Mouse (Mus musculus) right cerebral cortex, postnatal 25 days (tissue): ENCODE results near the gene Dscaml1.

Source experiments
- DNase-seq: peaks from one replicate; pipeline ENCODE4 v3.0.0; 2022

The Dscaml1 gene

DNA sequence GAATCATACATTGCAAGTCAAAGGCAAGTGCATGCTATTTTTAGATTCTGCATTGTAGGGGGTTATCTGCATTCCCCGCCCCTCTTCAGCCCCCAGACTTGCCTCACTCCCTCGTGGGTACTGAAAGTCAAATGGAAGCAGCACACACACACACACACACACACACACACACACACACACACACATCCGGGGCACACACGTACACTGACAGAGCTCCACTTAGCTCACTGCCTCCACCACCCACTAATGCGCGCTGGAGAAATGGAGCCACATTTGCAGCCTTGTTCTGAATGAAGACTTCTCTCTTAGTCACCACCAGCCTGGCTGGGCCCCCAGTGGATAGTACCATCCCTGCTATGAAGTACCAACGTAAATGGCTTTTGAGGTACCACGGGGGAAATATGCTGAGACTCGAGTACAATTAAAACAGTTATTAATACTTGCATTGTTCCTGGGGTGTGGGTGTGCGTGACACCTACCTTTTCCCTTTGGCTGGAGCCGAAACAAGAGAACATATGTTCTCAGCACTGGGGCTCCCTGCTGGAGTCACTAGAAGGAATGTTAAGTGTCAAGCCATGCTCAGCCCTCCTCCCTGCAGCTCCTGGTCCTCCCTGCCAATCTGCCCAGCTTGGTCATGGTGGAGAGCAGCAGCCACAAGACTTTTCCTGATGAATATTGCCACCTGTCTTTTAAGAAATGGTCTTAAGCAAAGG is 91.7 kb downstream of the Dscaml1 start:
- DNase-seq: peak; percentile 62

DNA sequence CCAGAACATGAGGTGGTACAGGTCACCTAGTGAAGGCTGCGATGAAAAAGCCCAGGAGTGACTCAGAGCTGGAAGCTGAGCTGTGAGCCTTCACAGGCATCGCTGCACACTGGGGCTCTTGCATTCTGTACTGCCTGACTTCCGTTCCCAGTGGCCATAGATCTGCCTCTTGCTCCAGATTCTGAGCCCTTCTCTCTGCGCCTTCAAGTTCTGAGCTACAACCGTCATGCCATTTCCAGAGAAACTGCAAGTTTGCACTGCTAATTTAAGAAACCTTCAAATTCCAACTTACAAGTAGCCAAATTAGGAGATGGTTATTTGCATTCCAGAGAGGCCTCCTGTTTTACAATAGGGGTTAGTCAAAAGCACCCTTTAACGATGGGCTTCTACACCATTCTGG is 93.4 kb downstream of the Dscaml1 start:
- DNase-seq: no peak

DNA sequence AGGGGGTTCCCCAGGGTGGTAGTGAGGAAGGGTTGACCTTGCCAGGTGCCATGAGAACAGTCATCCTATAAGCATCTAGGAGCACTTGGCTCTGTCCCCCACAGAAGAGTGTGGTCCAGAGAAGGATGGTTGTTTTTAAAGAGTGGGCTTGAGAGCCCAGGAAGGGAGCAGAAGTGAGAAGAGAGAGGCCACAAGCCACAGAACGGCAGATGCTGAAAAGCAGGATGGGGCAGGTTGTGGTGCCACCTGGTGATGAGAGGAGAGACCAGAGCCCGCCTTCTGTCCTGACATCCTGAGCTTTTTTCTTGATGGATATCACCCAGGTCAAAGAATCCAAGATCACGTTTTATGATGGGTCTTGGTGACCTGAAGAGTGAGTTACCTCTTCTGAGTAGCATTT is 96.4 kb downstream of the Dscaml1 start:
- DNase-seq: no peak

DNA sequence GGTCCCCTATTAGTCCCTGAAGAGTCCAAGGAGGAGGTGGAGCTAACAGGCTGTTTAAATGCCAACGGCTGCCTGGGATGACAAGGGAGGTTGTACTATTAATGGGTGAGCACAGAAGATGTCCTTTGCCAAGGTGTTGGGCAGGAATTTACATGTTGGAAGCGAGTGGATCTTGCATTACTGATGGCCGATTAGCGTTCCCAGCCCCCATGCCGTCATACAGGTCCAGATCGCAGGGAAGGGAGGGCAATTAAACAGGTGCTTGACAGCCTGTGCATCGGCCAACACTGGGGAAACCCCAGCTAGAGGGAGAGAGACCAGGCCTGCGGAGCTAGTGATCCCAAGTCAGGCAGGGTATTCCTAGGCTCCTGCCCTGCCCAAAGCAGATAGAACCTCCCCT is 98.1 kb downstream of the Dscaml1 start:
- DNase-seq: no peak

DNA sequence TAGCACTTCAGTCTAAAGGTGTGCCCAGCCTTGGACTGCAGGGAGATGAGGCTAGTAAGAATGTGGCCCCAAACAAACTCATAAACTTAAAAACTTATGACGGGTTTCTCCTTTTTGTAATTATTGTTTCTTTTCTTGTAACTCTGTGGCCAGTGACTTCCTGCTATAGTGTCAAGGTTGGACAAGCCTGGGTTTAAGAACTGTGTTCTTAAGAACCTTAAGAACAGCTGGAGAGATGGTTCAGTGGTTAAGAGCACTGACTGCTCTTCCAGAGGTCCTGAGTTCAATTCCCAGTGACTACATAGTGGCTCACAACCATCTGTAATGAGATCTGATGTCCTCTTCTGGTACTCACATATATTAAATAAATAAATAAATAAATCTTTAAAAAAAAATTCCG is 106.8 kb downstream of the Dscaml1 start:
- DNase-seq: no peak

DNA sequence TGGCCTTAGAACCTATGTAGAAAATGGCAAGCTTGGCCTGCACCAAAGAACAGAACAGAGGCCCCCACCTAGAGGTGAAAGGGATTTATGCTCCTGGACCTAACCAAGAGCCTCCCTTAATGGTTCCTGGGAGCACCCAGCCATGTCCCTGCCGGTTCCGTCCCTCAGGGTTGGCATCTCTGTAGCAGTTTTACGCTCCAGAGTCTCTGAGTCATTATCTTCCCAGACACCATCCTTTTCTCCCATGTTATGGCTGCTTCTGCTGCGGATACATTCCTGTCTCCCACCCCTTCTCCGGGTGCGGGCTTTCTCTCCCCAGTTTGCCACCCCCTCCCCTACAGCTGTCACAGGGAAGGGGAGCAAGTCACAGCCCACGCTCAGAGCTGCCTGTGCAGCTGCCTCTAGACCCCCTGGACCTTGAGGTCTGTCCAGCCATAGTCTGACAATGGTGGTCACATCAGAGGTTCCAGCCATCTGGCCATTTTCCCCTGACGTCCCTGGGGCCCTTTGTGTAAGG is 108.1 kb downstream of the Dscaml1 start:
- DNase-seq: no peak

DNA sequence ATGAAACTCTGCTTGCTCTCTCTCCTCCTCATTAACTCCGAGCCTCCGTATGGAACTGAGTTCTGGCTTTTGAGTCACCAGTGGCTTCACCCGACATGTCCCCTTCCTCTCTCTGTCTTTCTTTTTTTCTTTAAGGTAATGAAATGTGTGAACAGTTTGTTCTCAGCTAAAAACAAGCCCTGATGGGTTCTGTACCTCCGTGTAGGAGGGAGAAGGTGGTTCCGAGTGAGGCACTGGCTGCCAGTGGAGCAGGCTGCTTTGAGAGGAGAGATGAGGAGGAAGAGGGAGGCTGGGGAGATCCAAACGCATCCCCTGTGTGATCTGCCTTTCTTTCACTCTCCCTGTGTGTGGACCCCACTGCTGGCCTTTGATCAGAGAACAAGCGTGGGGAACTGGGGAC is 111.2 kb downstream of the Dscaml1 start:
- DNase-seq: no peak

DNA sequence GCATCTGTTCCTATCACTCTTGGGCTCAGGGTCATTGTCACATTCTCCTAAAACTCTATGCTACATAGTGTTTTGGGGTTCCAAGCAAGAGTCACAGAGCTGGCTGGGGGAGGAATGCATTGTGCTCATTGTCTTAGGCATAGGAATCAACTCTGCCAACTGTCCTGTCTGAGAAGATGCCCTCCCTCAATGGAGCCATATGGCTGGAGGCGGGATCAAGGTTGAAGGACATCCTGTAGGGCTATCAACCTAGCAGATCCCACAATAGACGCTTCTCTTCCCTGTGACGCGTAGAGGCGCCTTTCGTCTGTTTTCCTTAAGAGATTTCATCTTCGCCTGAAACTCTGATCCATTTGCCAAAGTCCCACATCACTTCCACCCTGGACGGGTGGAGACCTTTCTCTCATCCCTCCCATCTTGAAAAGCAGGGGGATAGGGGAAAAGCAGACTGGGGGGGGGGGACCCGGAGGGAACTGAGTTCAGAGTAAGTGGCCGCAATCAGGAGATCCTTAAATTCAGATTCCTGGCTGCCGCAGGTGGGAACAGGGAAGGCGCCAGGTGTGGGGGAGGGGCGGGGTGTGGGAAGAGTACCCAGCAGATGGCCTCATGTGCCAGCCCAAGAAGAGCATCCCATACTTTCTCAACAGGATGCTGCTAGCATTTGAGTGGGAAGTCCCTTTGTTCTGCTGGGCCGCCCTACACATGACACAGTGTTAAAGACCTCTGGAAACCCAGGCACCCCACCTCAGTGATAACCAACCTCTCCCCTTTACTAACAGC is 113.0 kb downstream of the Dscaml1 start:
- DNase-seq: no peak

DNA sequence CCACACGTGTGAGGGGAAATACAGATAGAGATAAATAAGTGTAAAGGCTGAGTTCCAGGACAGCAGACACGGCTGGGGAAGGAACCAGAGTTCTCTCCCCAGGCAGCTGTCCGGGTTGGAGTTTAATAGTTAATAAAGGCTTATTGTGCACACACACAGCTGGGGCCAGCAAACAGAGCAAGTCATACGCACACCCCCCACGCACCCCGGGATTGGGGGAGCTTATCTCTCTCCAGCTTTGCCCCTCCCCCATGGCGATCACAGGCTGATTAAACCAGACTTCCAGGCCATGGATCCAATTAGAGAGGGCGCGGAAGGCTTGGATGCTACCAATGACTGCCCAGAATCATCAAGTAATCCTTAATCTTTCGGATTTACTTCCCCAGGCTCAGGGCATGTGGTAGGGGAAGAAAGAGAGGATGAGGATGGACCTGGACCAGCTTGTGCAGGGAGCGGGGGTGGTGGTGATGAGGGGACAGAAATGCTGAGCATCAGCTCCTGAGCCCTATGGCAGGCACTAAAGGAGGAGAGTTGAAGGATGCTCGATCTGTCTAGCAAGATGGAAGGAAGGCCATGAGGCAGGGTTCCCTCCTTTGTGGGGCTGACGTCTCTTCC is 119.7 kb downstream of the Dscaml1 start:
- DNase-seq: no peak

DNA sequence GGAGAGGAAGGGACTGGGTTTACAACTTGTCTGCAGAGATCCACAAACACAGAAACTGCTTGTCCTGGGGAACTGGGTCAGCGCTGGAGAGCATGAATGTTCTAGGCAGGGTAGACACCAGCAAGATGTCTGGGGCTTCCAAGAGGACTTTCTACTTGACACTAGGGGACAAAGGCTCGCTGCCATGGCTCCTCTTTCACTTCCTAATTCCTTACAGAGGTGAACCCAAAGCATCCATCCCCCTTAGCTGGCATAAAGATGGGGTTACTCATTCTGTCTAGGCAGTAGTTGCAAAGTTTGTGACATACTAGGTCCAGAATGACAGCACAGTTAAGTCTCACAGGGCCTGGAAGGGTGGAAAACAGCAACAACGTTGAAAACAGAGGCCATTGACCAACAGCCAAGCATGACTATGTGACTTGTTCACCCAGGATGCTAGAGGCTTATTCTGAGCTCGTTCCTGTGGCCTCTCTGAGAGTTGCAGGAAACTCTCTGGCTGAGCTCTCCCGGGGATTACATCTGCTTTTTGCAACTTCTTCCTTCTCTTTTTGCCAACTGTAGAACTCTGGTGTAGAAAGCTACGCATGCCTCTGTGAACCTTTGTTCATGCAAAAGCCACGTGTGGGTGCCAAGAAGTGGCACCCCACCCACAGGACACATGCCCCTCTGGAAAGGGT is 120.6 kb downstream of the Dscaml1 start:
- DNase-seq: no peak

DNA sequence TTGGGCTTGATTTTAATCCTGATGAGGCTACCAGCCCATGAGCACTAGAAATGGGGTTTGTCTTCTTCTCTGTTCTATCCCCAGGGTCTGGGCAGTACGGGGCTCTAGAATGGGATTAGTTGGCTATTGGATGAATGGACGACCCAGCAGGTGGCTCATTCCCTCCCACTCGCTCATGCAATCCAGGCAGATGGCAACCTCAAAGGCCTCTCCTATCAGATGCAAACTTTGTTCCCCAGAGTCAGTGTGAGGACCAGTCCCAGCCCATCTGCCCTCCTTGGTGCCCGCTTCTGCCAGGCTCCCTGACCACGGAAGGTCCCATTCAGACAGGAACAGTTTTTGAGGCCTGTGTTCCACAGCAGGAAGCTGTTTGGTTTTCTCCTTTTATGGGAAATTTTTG is 123.4 kb downstream of the Dscaml1 start:
- DNase-seq: no peak

DNA sequence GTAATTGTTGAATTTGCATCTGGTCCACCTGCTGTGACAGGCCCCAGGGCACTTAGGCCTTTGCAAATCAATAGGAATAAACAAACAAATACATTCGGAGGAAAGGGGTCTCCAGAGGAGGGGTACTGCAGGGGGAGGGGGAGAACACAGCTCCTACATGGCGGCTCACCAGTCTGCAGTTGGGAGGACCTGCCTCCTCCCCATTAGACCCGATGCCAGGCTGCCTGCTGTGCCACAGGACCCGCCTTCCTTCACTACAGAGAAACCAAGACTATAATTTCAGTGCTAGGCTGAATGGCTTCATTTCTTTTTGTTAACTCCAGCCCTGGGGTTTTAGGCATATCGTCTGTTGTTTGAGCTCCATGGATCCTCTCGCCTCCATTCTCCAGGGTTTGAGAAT is 123.8 kb downstream of the Dscaml1 start:
- no peak for DNase-seq

DNA sequence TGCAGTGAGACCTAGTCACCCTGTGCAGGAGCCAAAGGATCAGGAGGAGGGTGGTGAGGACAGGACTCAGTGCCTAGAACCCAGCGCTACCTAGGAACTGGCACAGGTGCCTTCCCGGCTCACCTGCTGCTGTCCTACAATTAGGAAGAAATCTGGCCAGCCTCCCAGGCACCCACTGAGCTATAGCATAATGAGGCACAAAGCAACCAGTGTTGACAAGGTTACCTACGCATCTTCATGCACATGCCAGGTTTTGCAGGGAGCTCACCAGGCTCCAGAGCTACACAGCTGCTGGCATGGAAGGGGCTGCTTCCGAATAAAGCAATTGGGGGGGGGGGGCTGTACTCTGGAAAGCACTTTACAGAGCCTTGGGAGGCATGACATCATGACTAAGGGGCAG is 124.2 kb downstream of the Dscaml1 start:
- no peak for DNase-seq

DNA sequence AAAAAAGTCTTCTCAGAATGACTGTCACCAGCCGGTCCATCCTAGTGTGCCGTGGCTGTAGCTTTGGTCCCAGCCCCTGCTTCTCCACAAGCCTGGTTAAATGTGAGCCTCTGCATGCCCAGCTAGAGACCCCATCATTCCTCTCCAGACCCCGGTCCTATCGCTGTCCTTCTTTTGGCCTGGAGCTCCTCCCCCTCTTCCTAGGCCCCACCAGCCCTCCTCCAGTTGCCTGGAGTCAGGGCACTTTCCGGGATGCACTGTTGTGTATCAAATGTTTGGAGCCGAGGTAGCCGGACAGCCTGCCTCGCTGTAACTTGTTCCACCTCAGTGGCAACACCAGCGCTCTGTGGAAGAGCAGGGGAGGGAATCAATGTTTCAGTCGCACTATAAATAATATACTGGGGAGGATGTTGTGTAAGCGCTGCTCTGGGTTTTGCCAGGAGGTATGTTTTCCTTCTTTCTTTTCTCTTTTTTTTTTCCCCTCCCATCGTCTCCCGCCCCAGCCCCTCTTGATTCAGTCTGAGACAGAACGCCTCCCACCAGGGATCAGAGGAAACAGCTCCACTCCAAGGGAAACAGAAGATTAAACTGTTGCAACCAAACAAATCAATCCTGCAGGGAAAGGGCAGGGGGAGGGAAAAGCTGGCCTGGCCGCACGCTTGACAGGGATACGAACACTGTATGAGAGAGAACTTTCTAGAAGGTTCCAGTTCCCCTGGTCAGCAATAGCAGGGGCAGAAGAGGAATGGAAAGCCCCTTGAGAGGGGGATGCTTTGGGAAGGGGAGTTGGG is 128.8 kb downstream of the Dscaml1 start:
- peak; percentile 57 for DNase-seq

DNA sequence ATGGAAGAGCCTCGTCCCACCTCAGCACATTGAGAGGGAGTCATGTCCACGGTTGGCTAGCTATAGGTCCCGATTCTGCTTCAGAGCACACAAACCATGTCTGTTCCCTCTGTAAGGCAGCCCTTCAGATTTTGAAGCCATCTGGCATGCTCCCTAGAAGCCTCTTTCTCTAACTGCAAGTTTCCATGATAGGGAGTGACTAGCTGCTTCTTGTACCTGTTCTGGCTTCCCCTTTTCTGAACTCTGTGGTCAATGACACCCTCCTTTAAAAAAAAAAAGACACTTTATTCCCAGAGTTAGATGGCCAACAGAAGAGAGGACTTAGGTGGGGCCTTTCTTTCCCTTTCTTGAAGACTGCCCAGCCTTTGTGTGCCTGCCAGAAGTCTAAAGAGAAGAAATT is 130.5 kb downstream of the Dscaml1 start:
- DNase-seq: no peak

DNA sequence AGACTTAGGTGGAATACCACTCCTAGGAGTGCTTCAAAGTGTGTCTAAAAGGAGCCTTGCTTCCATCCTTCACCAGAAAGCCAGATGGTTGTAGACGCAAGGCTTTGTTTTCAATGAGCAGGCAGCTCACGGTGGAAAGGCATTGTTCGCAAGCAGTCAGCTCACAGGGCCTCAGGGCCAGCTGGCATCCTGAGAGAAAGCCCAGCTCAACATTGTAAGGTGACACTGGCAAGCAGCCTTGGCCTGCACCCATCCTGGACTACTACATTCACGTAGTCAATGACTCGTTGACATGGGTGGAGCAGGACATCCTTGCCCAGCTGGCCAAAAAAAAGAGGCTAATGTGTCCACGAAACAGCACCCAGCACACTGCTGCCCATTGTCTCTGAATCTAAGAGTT is 134.6 kb downstream of the Dscaml1 start:
- DNase-seq: no peak

DNA sequence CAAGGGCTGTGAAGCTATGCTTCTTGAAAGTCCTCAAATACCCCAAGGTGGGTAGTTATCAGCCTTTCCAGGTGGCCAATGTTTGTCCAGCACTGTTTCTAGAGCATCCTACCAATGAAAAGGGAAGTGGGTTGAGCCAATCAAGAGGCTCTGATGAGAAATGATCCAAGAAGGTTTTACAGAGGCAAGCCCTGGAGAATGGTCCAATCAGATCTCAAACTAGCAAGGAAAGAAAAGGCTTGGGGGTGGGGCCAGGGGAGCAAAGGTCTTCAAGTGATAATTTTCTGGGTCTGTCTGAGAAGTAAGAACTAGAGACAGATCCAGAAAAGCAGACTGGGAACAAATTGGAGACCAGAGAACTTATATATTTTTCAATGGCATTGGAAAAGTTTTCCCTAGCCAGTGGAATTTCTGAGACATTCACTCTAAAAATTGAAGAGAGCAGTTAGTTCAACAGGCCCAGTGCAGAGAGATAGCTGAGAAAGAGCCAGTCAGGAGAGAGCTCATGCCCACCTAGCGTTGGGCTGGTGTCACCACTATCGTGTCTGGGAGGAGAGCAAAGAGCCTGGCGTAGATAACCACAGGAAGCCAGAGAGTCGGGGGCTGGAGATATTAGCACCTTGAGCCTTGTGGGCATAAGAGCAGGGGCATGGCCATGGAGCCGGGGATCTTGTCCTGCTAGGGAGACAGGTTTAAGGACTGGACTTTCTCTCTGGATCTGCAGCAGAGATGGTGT is 140.6 kb downstream of the Dscaml1 start:
- DNase-seq: no peak

DNA sequence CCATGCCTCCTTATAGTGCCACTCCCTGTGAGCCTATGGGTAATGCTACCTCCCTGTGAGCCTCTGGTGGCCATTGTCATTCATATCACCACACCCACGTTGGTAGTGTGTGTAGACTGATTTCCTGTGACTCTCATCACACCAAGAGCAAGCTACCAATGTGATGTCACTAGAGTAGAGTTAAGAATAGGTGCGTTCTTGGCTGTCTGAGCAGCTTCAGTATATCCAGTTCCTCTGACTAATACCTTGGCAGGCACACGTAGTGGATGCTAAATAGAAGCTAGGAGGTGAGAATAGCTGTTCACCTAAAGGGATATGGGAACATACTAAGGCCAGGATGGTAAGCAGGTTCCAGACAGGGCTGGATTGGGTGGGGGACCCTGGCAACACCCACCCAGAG is 143.3 kb downstream of the Dscaml1 start:
- DNase-seq: no peak

DNA sequence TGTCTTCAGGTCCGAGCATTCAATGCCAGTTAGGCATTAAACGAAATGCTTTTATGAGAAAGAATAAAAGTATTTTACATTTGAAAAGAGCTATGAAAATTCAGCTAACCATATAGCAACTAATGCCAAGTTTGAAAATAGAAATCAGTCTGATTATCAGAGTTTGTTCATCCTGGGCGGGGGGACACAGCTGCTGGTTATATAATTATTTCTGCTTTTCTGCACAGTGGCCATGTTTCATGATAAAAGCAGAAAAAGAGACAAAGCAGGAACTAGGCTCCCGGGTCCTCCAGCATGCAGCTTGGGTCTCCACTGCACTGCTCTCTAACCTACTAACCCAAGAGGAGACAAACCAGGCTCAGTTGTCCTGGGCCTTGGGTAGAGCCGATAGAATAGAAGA is 143.9 kb downstream of the Dscaml1 start:
- no peak for DNase-seq

DNA sequence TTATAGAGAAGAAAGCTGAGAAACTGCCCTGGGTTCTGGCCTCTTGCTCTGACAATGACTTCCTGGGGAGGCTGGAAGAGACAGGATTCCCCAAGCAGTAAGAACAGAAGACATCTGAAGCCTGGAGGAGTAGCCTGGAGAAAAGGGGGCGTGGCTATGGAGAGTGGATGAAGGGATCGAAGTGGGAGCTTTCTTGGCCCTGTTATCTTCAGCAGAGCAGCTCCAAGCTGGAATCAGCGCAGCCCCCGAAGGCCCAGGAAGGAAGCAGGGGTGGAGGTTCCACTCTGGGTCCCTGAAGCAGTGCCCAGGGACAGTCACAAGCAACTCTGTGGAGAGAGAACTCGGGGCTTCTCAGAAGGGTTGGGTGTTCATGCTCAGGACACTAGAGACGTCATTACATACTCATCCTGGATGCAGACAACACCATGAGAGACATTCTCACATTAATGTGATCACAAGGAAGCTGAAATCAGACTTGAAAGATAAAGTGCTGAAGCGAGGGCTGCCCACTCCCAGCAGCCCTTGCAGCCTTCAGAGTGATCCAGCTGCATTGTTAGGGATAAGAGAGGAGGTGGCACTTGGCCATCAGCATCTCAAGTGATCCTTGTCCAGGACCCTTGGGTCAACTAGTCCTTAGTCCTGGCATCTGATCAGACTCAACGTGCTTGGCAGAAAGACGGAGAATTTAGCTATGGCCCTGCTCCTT is 146.5 kb downstream of the Dscaml1 start:
- DNase-seq: no peak

DNA sequence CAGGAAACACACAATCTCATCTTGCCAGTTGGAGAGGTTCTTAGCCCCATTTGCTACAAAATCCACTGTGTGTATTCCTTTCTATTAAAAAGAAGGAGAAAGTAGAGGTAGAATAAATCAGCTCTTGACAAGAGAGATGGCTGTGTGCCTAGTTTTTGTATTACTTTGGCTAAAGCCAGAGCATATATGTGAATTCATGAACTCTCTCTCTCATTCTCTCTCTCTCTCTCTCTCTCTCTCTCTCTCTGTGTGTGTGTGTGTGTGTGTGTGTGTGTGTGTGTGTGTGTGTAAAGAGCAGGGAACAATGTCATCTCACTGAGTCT is 147.0 kb downstream of the Dscaml1 start:
- no peak for DNase-seq
